Mouse (Mus musculus) heart, postnatal 0 days (tissue): ENCODE measurements around the gene Prkg2. TPM values are rescaled to one million over a fixed set of nuclear protein-coding genes. Genes with fewer than 3 reads are reported as not detected.

Source experiments
- ATAC-seq: fragments of 200-750 bp; cut with Nextera tagmentation; 2 replicates; pipeline ENCODE4 v1.8.0; 2017; ENCODE audit warnings: low read depth, moderate number of reproducible peaks, moderate library complexity; ENCODE audit not compliant: insufficient read depth
- DNase-seq: peaks from one replicate; pipeline ENCODE4 v3.0.0-alpha.2; 2016; ENCODE audit warnings: low spot score
- H3K27ac ChIP-seq: fragments of 300-500 bp; sonication (generic); 2 replicates; pipeline ENCODE4 v1.5.1; 2014; ENCODE audit warnings: low read depth, mild to moderate bottlenecking
- H3K27me3 ChIP-seq: fragments of 300-500 bp; sonication (generic); 2 replicates; pipeline ENCODE4 v1.6.1; 2014; ENCODE audit warnings: low read length, mixed read lengths; ENCODE audit not compliant: control insufficient read depth, insufficient read depth
- H3K36me3 ChIP-seq: fragments of 300-500 bp; sonication (generic); replicated peaks from 2 replicates; pipeline ENCODE4 v1.6.1; 2014; ENCODE audit warnings: low read length, mixed read lengths; ENCODE audit not compliant: control insufficient read depth, insufficient read depth
- H3K4me1 ChIP-seq: fragments of 300-500 bp; sonication (generic); 2 replicates; pipeline ENCODE4 v1.6.1; 2014; ENCODE audit warnings: antibody characterized with exemption; ENCODE audit not compliant: control insufficient read depth, insufficient read depth
- H3K4me2 ChIP-seq: fragments of 300-500 bp; sonication (generic); 2 replicates; pipeline ENCODE4 v1.6.1; 2014; ENCODE audit warnings: low read depth, mild to moderate bottlenecking, low read length, moderate library complexity
- H3K4me3 ChIP-seq: fragments of 300-500 bp; sonication (generic); 2 replicates; pipeline ENCODE4 v1.5.1; 2014; ENCODE audit warnings: low read depth, low read length
- H3K9ac ChIP-seq: fragments of 300-500 bp; sonication (generic); replicated peaks from 2 replicates; pipeline ENCODE4 v1.6.1; 2014; ENCODE audit warnings: low read depth, low read length, mixed read lengths
- H3K9me3 ChIP-seq: fragments of 300-500 bp; sonication (generic); replicated peaks from 2 replicates; pipeline ENCODE4 v1.6.1; 2016; ENCODE audit warnings: low read length; ENCODE audit not compliant: control insufficient read depth
- CTCF ChIP-seq: IDR thresholded peaks from 2 replicates; pipeline ENCODE4 v1.5.1; 2016; ENCODE audit warnings: antibody characterized with exemption, control low read depth, low read depth
- EP300 ChIP-seq: IDR thresholded peaks from 2 replicates; pipeline ENCODE4 v1.6.1; 2016; ENCODE audit warnings: antibody characterized with exemption, low read depth
- WGBS: fragments of 180-500 bp; shearing (Covaris S2); extraction: QIAGEN DNeasy Blood & Tissue Kit; methylation state at CpG from one replicate; pipeline ENCODE4 v1.1.7; 2014; 5-methylcytosine and 5-hydroxymethylcytosine counted together
- polyA plus RNA-seq: library from polyadenylated mRNA; unstranded; fragments of >200 nt; fragmentation: Nextera tagmentation; extraction: Ambion mirVana; gene quantifications from 2 replicates; pipeline ENCODE4 v1.2.1, GENCODE M21; 2015
- total RNA-seq: library from RNA; depleted of rRNA; stranded (reverse); fragments of >200 nt; gene quantifications from 2 replicates; pipeline ENCODE4 v1.2.3, GENCODE M21; 2014; ENCODE audit warnings: low replicate concordance

Prkg2 gene
- total and polyA plus RNA-seq, 2 experiments from 2014 or later, result 0.27 TPM; not detected in 1

- H3K27ac ChIP-seq, result no peak overlapping the region
- DNase-seq, result no peak
- H3K4me1 ChIP-seq, result no peaks in the 10 kb centered on the region
- ATAC-seq, result no peak
- no peaks in the 10 kb centered on the region for H3K27me3 ChIP-seq
- 73% methylated on average over 10 of the region's 10 CpGs for WGBS
- TF ChIP-seq EP300 (no peak), CTCF (no peak)
- no peaks in the 10 kb centered on the region for H3K9me3 ChIP-seq
- H3K9ac ChIP-seq, result no peak overlapping the region
- no peaks in the 10 kb centered on the region for H3K36me3 ChIP-seq
- H3K4me3 ChIP-seq, result no peak overlapping the region
- H3K4me2 ChIP-seq, result no peak overlapping the region
Observed at GRCm38 (mm10) chr5:98975877-98976672, 61.1 kb downstream of the Prkg2 start.

- no peak overlapping the region for H3K27ac ChIP-seq
- H3K9me3 ChIP-seq, result no peaks in the 10 kb centered on the region
- H3K4me2 ChIP-seq, result no peak overlapping the region
- WGBS, result 50% methylated on average over 9 of the region's 9 CpGs
- no peaks in the 10 kb centered on the region for H3K4me1 ChIP-seq
- no peaks in the 10 kb centered on the region for H3K36me3 ChIP-seq
- H3K4me3 ChIP-seq, result no peak overlapping the region
- H3K9ac ChIP-seq, result no peak overlapping the region
- TF ChIP-seq EP300, result no peak
- no peak for TF ChIP-seq CTCF
- H3K27me3 ChIP-seq, result no peaks in the 10 kb centered on the region
- DNase-seq (no peak), ATAC-seq (no peak; the same call in 1 of the 2 replicates)
Observed at GRCm38 (mm10) chr5:98966679-98967078, 70.5 kb downstream of the Prkg2 start.

DNA sequence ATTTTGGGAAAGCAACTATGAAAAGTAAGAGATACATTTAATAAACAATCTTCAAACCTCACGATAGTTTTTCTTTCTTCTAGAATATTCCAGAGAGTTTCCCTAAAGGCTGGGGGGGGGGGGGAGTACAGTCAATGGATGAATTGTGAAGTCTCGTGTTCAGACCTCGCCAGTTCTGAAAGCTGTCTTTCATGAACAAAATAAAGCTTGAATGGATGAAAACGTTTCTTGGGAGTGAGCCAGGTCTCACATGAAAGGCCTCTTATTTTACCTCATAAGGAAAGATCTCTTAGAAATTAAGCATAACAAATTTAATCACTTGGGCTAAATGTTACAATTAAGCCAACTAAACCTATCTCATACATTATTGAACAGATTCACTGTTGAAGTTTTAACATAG lies 72.0 kb downstream of the Prkg2 start:
- WGBS, result 66% methylated on average over 4 of the region's 4 CpGs
- Histone ChIP-seq H3K27ac (no peak overlapping the region), H3K9me3 (no peaks in the 10 kb centered on the region), H3K4me1 (no peaks in the 10 kb centered on the region), H3K27me3 (no peaks in the 10 kb centered on the region), H3K9ac (no peak overlapping the region), H3K4me3 (no peak overlapping the region), H3K36me3 (no peaks in the 10 kb centered on the region), H3K4me2 (no peak overlapping the region)
- TF ChIP-seq EP300 (no peak), CTCF (no peak)
- ATAC-seq (no peak), DNase-seq (no peak)

DNA sequence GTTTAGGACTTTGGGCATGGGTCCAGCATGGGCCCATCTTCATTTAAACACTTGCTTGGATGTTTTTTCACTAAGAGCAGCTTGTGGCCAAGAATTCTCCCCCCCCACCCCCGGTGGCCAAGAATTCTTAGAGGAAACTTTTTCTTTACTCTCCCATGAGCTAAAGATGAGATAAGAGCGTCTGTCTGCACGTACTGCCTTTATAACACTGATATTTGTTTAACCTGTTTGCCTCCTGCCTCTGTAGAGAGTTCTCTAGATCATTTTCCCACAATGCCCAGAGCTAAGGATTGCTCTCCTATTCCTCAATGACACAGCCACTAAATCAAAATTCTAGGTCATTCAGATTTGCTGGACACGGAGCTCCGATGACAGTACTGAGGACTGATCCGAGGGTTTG lies 72.8 kb downstream of the Prkg2 start:
- H3K9me3 ChIP-seq, result no peaks in the 10 kb centered on the region
- DNase-seq (no peak), ATAC-seq (no peak)
- H3K4me3 ChIP-seq, result no peak overlapping the region
- TF ChIP-seq EP300 (no peak), CTCF (no peak)
- no peaks in the 10 kb centered on the region for H3K36me3 ChIP-seq
- WGBS, result 36% methylated on average over 6 of the region's 6 CpGs
- H3K27me3 ChIP-seq, result no peaks in the 10 kb centered on the region
- no peak overlapping the region for H3K27ac ChIP-seq
- no peaks in the 10 kb centered on the region for H3K4me1 ChIP-seq
- H3K4me2 ChIP-seq, result no peak overlapping the region
- no peak overlapping the region for H3K9ac ChIP-seq

DNA sequence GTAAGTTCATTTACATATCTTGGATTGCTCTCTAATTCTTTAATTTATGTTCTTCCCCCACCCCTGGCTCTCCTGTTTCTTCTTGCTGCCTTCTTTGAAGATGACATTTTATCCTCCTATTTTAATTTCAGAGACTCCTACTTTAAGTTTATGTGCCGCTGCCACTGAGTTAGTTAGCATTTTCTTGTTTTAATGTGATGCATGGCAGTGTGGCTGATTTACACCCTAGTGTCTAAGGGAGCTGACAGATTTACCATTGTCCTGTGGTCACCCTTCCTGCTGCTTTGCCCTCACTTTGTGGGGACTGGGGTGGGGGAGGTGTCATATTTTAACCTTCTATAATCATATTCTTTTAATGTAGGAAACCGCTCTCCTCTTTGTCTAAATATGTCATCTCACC lies 74.7 kb downstream of the Prkg2 start:
- H3K27me3 ChIP-seq, result no peaks in the 10 kb centered on the region
- H3K4me2 ChIP-seq, result no peak overlapping the region
- no peaks in the 10 kb centered on the region for H3K9me3 ChIP-seq
- 75% methylated on average over 2 of the region's 2 CpGs for WGBS
- ATAC-seq (no peak), DNase-seq (no peak)
- no peak overlapping the region for H3K4me3 ChIP-seq
- no peak overlapping the region for H3K27ac ChIP-seq
- no peaks in the 10 kb centered on the region for H3K36me3 ChIP-seq
- no peaks in the 10 kb centered on the region for H3K4me1 ChIP-seq
- TF ChIP-seq EP300 (no peak), CTCF (no peak)
- no peak overlapping the region for H3K9ac ChIP-seq

DNA sequence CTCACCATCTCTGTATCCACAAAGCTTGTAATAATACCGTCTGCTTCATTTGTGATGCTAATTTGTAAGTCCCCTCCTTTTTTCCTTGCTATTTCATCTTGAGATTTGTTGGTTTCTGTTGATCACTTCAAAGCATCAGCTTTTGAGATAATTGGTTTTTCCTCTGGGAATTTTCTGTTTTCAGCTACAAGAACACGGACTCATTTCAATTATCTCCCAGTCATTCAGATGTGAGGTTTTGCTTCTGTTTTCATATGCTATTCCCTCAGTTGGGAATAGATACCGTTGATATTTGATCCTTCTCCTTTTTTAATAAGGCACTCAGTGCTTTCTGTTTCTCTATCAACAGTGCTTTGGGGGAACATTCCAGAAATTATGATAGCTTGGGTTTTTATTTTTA lies 81.6 kb downstream of the Prkg2 start:
- 72% methylated on average over 3 of the region's 3 CpGs for WGBS
- Histone ChIP-seq H3K27me3 (no peaks in the 10 kb centered on the region), H3K27ac (no peak overlapping the region), H3K9me3 (no peaks in the 10 kb centered on the region), H3K9ac (no peak overlapping the region), H3K4me3 (no peak overlapping the region), H3K36me3 (no peaks in the 10 kb centered on the region), H3K4me1 (no peaks in the 10 kb centered on the region), H3K4me2 (no peak overlapping the region)
- TF ChIP-seq EP300 (no peak), CTCF (no peak)
- ATAC-seq (no peak), DNase-seq (no peak)
